Mouse (Mus musculus) heart, embryonic 15.5 days (tissue): ENCODE data around the gene Cyp2j7. TPM values are rescaled to one million over a fixed set of nuclear protein-coding genes. Genes with fewer than 3 reads are reported as not detected.
"Not testable (repeated sequence)": the region's sequence is repeated elsewhere in the genome, so short reads cannot be mapped to it uniquely, and the experiment has no call there.

Experiments used
- ATAC-seq: fragments of 200-750 bp; cut with Nextera tagmentation; replicated peaks from 2 replicates; pipeline ENCODE4 v1.8.0; 2017; ENCODE audit warnings: low read depth, moderate TSS enrichment; ENCODE audit not compliant: insufficient number of reproducible peaks, insufficient read depth, low FRiP score
- H3K27ac ChIP-seq: fragments of 300-500 bp; sonication (generic); 2 replicates; pipeline ENCODE4 v1.5.1; 2015; ENCODE audit warnings: mild to moderate bottlenecking, inconsistent platforms
- H3K27me3 ChIP-seq: fragments of 300-500 bp; sonication (generic); 2 replicates; pipeline ENCODE4 v1.6.1; 2015; ENCODE audit warnings: inconsistent platforms
- H3K36me3 ChIP-seq: fragments of 300-500 bp; sonication (generic); 2 replicates; pipeline ENCODE4 v1.6.1; 2015; ENCODE audit warnings: mild to moderate bottlenecking, inconsistent platforms
- H3K4me1 ChIP-seq: fragments of 300-500 bp; sonication (generic); replicated peaks from 2 replicates; pipeline ENCODE4 v1.6.1; 2015; ENCODE audit warnings: inconsistent platforms
- H3K4me2 ChIP-seq: fragments of 300-500 bp; sonication (generic); 2 replicates; pipeline ENCODE4 v1.6.1; 2015; ENCODE audit warnings: inconsistent platforms, mild to moderate bottlenecking, moderate library complexity
- H3K4me3 ChIP-seq: fragments of 300-500 bp; sonication (generic); 2 replicates; pipeline ENCODE4 v1.5.1; 2015; ENCODE audit warnings: mild to moderate bottlenecking, inconsistent platforms
- H3K9ac ChIP-seq: fragments of 300-500 bp; sonication (generic); 2 replicates; pipeline ENCODE4 v1.6.1; 2015; ENCODE audit warnings: mild to moderate bottlenecking, inconsistent platforms
- H3K9me3 ChIP-seq: fragments of 300-500 bp; sonication (generic); replicated peaks from 2 replicates; pipeline ENCODE4 v1.6.1; 2016; ENCODE audit warnings: inconsistent platforms
- WGBS: fragments of 180-500 bp; shearing (Covaris S2); methylation state at CpG from one replicate; pipeline ENCODE4 v1.1.7; 2015; ENCODE audit warnings: mixed read lengths; 5-methylcytosine and 5-hydroxymethylcytosine counted together
- polyA plus RNA-seq: library from polyadenylated mRNA; unstranded; fragments of >200 nt; fragmentation: Nextera tagmentation; extraction: Ambion mirVana; gene quantifications from 2 replicates; pipeline ENCODE4 v1.2.1, GENCODE M21; 2015

Cyp2j7 gene
- not detected in 2 replicates for polyA plus RNA-seq

DNA sequence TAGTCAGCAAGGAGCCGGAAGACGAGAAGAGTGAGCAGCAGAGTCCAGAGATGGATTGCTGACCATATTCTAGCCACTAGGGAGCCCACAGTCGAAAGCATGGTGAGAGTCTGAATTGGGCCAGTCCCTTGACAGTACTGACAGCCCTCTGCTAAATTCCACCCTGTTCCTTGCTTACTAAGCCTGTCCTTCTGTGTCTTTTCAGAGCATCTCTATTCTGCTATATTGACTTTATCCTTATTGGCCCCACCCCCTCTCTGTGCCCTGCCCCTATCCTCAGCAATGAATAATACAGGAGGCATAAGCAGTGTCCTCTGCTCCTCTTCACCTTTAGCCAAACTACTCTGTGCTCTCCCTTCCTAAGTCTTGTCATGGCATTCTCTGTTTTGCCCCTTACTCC is at the start of gene Cyp2j7:
Cyp2j7 (minus strand) TSS at position 101 of the 400 bp plus-strand sequence.
- Histone ChIP-seq H3K27ac (no peak within 1 kb of the TSS), H3K9me3 (no peaks in the 10 kb centered on the region), H3K27me3 (no peaks in the 10 kb centered on the region), H3K4me3 (no peak within 1 kb of the TSS), H3K9ac (no peak within 1 kb of the TSS), H3K4me1 (no peaks in the 10 kb centered on the region), H3K36me3 (no peaks in the 10 kb centered on the region), H3K4me2 (no peak within 1 kb of the TSS)
- 49% methylated on average over 3 of the region's 3 CpGs for WGBS
- no peak for ATAC-seq

DNA sequence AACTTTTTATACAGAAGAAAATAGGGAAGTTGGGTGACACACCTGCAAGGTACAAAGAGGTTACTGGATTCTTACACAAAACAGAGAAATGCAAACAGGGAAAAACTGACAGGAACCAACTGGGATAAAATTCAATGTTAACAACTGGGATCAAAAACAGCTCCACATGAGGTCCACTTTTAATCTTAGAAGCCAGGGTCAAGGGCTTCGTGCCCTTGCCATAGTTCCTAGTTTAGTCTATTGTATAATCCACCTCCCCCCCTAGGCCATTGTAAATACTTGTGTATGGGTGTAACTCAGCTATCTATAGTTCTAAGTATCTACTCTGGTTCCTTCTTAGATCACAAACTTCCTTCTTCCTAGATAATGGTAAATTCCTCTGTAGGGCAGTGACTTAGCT is 40.4 kb upstream of the Cyp2j7 start:
- not testable (repeated sequence) for H3K36me3 ChIP-seq, H3K9me3 ChIP-seq, H3K27ac ChIP-seq, H3K4me1 ChIP-seq, H3K27me3 ChIP-seq, H3K4me2 ChIP-seq, H3K4me3 ChIP-seq, H3K9ac ChIP-seq, ATAC-seq
- 58% methylated on average over 1 of the region's 1 CpGs for WGBS

DNA sequence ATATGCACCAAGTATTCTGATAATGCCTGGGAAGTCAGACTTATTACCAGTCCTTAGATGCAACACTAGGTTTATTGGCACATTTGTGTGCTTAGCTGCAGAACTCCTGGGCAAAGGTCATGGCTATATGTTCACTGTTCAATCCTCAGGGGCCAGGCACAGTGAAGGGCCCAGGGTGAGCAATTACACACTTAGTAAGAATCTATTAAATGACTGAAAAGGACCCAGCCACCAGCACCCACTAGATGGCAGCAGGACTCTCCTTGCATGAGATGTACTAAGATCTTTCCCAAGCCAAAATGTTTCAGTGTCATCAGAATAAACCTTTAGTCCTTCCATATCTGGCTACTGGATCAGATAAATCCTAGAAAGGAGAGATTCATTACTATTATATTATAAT is 37.4 kb upstream of the Cyp2j7 start:
- ATAC-seq: no peak
- Histone ChIP-seq H3K36me3 (no peaks in the 10 kb centered on the region), H3K27ac (no peak overlapping the region), H3K27me3 (no peaks in the 10 kb centered on the region), H3K4me3 (no peak overlapping the region), H3K9ac (no peak overlapping the region), H3K9me3 (no peaks in the 10 kb centered on the region), H3K4me2 (no peak overlapping the region), H3K4me1 (no peaks in the 10 kb centered on the region)

DNA sequence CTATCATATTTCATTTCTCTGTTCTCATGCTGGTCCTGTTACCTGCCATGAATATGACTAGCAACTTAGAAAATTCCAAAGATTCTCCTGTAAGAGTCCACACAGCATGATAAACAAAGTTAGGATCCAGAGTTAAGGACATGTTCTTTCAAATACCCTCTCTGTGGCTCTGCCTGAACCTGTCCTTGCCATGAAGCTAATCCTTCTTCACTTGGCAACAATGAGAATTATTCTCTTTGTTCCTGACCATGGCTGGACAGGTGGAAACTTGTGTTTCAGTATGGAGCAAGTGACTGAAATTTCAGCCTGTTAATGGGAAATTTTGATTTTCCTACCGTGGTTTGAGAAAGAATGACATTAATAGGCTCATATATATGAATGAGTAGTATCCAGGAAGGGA is 39.8 kb downstream of the Cyp2j7 start:
- H3K4me1 ChIP-seq: no peaks in the 10 kb centered on the region
- no peaks in the 10 kb centered on the region for H3K36me3 ChIP-seq
- H3K4me2 ChIP-seq: no peak overlapping the region
- no peak overlapping the region for H3K9ac ChIP-seq
- H3K9me3 ChIP-seq: no peaks in the 10 kb centered on the region
- WGBS: 60% methylated on average over 1 of the region's 1 CpGs
- no peak for ATAC-seq
- H3K27ac ChIP-seq: no peak overlapping the region
- no peaks in the 10 kb centered on the region for H3K27me3 ChIP-seq
- no peak overlapping the region for H3K4me3 ChIP-seq

DNA sequence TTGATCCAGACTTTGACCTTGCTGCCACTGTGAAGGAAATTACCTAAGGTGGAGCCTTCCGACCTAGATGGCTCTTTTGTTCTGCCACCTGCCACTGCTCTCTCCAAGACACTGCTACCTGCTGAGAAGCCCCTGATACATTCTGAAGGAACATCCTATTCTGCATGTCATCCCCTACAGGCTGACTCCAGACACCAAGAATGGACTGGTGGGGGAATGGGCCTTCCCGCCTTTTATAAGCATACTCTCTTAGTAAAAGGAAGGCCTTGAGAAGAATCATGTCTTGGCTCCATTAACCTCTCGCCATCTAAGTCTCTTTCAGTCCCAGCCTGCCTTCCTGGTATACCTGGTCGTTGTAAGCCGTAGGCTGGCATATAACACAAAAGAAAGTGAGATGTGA is 47.1 kb downstream of the Cyp2j7 start:
- H3K4me3 ChIP-seq, H3K9me3 ChIP-seq, H3K36me3 ChIP-seq, H3K9ac ChIP-seq, H3K4me2 ChIP-seq, H3K4me1 ChIP-seq, H3K27ac ChIP-seq, ATAC-seq, H3K27me3 ChIP-seq: not testable (repeated sequence)
- 81% methylated on average over 5 of the region's 5 CpGs for WGBS

DNA sequence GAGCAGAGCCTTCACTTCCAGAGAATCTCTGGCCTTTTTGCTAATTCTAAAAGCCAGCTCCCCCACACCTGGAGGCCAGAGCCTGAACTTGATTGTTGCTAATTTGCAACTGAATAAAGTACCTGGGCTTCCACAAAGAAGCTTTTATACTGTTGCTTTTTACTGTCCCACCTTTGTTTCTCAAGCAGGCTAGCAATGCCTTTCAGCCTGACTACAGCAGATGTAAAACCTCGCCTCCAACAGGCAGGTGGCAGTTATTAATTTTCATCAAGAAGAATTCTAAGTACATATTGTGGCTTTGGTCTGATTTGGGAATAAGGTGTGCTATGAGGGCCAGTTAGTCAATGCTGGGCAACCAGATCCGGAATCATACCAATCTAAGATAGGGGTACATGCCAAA is 47.8 kb downstream of the Cyp2j7 start:
- H3K36me3 ChIP-seq, H3K4me1 ChIP-seq, H3K4me3 ChIP-seq, H3K9me3 ChIP-seq, H3K4me2 ChIP-seq, H3K9ac ChIP-seq, H3K27ac ChIP-seq, ATAC-seq, H3K27me3 ChIP-seq: not testable (repeated sequence)
- 66% methylated on average over 2 of the region's 2 CpGs for whole genome bisulfite sequencing

DNA sequence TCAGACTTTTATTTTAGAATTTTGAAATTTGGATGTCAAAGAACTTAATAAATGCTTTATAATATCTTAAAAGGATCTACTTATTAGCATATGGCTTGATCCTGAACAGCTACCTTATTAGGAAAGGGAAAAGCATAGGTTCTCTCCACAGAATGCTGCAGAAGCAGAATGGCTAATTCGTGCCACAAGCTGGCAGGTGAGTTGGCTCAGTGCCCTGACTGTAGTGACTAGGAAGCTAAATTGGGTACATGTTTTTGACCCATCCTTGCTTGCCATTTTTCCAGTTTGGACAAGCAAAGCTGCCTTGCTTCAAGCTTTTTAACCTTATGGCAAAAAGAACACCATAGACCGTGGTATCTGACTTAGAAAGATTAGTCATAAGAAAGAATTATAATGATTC is 48.3 kb downstream of the Cyp2j7 start:
- 77% methylated on average over 2 of the region's 2 CpGs for WGBS
- not testable (repeated sequence) for H3K36me3 ChIP-seq, H3K27ac ChIP-seq, H3K4me1 ChIP-seq, H3K9me3 ChIP-seq, H3K9ac ChIP-seq, ATAC-seq, H3K27me3 ChIP-seq, H3K4me3 ChIP-seq, H3K4me2 ChIP-seq

DNA sequence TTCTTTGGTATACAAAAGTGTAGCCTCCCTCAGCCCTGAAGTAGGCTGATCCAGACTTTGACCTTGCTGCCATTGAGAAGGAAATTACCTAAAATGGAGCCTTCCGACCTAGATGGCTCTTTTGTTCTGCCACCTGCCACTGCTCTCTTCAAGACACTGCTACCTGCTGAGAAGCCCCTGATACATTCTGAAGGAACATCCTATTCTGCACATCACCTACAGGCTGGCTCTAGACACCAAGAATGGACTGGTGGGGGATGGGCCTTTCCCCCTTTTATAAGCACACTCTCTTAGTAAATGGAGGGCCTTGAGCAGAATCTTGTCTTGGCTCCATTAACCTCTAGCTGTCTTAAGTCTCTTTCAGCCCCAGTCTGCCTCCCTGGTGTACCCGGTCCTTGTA is 51.7 kb downstream of the Cyp2j7 start:
- H3K9ac ChIP-seq, ATAC-seq, H3K4me3 ChIP-seq: not testable (repeated sequence)

DNA sequence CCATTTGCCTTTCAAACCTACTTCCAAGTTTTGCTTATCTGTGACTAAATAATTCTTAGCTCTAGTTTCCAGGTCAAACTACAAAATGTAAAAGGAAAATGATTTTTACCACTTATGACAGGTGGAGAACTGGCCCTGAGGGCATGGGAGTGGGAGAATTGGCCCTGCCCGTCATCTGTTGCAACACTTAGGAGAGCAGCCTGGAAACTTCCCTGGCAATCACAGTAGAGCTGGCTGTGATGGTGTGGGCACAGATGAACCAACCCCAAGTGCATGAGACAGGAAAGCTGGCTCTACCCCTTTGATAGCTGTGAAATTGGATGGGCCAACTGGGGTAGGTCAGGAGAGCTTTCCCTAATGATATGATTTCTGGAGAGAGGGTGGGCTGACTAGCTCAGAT is 73.6 kb downstream of the Cyp2j7 start:
- Histone ChIP-seq H3K4me2 (no peak overlapping the region), H3K9me3 (no peaks in the 10 kb centered on the region), H3K27ac (no peak overlapping the region), H3K9ac (no peak overlapping the region), H3K4me1 (no peaks in the 10 kb centered on the region), H3K4me3 (no peak overlapping the region), H3K36me3 (no peaks in the 10 kb centered on the region), H3K27me3 (no peaks in the 10 kb centered on the region)
- WGBS: 73% methylated on average over 1 of the region's 1 CpGs
- ATAC-seq: no peak

More for the DNA sequence above, 51.7 kb downstream of the Cyp2j7 start:
- not testable (repeated sequence) for H3K27ac ChIP-seq, H3K36me3 ChIP-seq, H3K4me1 ChIP-seq, H3K9me3 ChIP-seq, H3K27me3 ChIP-seq, H3K4me2 ChIP-seq
- WGBS: 70% methylated on average over 2 of the region's 2 CpGs

DNA sequence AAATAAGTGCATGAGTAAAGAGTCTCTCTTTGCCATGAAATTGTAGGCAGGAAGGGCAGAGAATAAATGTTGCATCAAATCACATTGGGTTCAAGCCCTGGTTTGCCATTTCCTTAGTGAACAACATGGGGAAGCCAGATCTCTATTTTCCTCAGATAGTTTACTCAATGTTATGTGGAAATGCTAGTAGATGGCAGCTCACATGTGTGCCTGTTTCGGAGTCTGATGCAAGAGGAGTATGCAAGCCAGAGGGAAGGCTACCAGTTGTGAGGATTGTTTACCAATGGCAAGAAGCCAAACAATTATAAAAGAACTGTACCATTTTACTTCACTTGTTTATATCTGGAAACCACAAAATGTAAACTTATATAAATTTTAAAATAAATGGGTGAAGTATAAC is 74.9 kb downstream of the Cyp2j7 start:
- Histone ChIP-seq H3K4me1 (no peaks in the 10 kb centered on the region), H3K27ac (no peak overlapping the region), H3K4me2 (no peak overlapping the region), H3K9me3 (no peaks in the 10 kb centered on the region), H3K4me3 (no peak overlapping the region), H3K9ac (no peak overlapping the region), H3K27me3 (no peaks in the 10 kb centered on the region), H3K36me3 (no peaks in the 10 kb centered on the region)
- 65% methylated on average over 1 of the region's 1 CpGs for WGBS
- no peak for ATAC-seq

Other genes starting within 250 kb of the Cyp2j7 start
- gene Cyp2j13, start 159.1 kb downstream of the Cyp2j7 start, polyA plus RNA-seq: not detected in 2 replicates
- gene Cyp2j12, start 95.5 kb downstream of the Cyp2j7 start, polyA plus RNA-seq: not detected in 2 replicates
- gene Cyp2j11, start 112.0 kb upstream of the Cyp2j7 start, polyA plus RNA-seq: not detected in 2 replicates